Mouse (Mus musculus) neural tube, embryonic 11.5 days (tissue): ENCODE data around the gene Foxred1. TPM values are rescaled to one million over a fixed set of nuclear protein-coding genes. Genes with fewer than 3 reads are reported as not detected.

Experiments
- ATAC-seq: fragments of 200-750 bp; cut with Nextera tagmentation; 2 replicates; pipeline ENCODE4 v1.8.0; 2017; ENCODE audit warnings: moderate number of reproducible peaks, mild to moderate bottlenecking, moderate TSS enrichment, moderate library complexity; ENCODE audit not compliant: insufficient read depth, low FRiP score, low TSS enrichment
- DNase-seq: peaks from one replicate; pipeline ENCODE4 v3.0.0-alpha.2; 2015; ENCODE audit warnings: low spot score
- H3K27ac ChIP-seq: fragments of 300-500 bp; sonication (generic); 2 replicates; pipeline ENCODE4 v1.5.1; 2014; ENCODE audit warnings: low read depth, mild to moderate bottlenecking, low read length
- H3K27me3 ChIP-seq: fragments of 300-500 bp; sonication (generic); 2 replicates; pipeline ENCODE4 v1.6.1; 2014; ENCODE audit warnings: mild to moderate bottlenecking, low read length, mixed read lengths; ENCODE audit not compliant: control insufficient read depth, insufficient read depth
- H3K36me3 ChIP-seq: fragments of 300-500 bp; sonication (generic); 2 replicates; pipeline ENCODE4 v1.6.1; 2014; ENCODE audit warnings: mild to moderate bottlenecking, low read length, moderate library complexity, mixed read lengths; ENCODE audit not compliant: control insufficient read depth, insufficient read depth
- H3K4me1 ChIP-seq: fragments of 300-500 bp; sonication (generic); 2 replicates; pipeline ENCODE4 v1.6.1; 2014; ENCODE audit warnings: low read length, mixed read lengths; ENCODE audit not compliant: control insufficient read depth, insufficient read depth
- H3K4me2 ChIP-seq: fragments of 300-500 bp; sonication (generic); 2 replicates; pipeline ENCODE4 v1.6.1; 2014; ENCODE audit warnings: low read depth, mild to moderate bottlenecking, moderate library complexity
- H3K4me3 ChIP-seq: fragments of 300-500 bp; sonication (generic); 2 replicates; pipeline ENCODE4 v1.5.1; 2014; ENCODE audit warnings: low read depth, low read length
- H3K9ac ChIP-seq: fragments of 300-500 bp; sonication (generic); 2 replicates; pipeline ENCODE4 v1.6.1; 2014; ENCODE audit warnings: mild to moderate bottlenecking, low read length
- H3K9me3 ChIP-seq: fragments of 300-500 bp; sonication (generic); 2 replicates; pipeline ENCODE4 v1.6.1; 2016; ENCODE audit warnings: low read length; ENCODE audit not compliant: control insufficient read depth
- WGBS: fragments of 180-500 bp; shearing (Covaris S2); extraction: QIAGEN DNeasy Blood & Tissue Kit; methylation state at CpG from one replicate; pipeline ENCODE4 v1.1.7; 2014; 5-methylcytosine and 5-hydroxymethylcytosine counted together
- polyA plus RNA-seq: library from polyadenylated mRNA; unstranded; fragments of >200 nt; fragmentation: Nextera tagmentation; extraction: Ambion mirVana; gene quantifications from 2 replicates; pipeline ENCODE4 v1.2.1, GENCODE M21; 2014

Foxred1 gene
- polyA plus RNA-seq, 1 experiment from 2014 or later, result 35.6 TPM

DNA sequence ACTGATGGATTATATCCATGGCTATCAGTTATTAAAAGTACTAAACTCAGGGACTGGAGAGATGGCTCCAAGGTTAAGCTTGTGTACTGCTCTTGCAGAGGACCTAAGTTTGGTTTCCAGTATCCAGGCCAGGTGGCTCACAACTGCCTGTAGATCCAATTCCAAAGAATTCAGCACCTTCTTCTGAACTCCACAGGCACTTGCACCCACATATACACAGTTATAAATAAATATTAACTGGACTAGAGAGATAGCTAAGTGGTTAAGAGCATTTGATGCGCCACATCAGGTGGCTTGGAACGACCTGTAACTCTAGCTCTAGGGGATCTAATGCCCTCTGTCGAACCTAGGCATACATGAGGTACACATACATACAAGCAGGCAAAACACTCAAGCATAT, 17.8 kb upstream of the Foxred1 start:
- DNase-seq (no peak), ATAC-seq (no peak)
- Histone ChIP-seq H3K36me3 (0 out of 2 replicates have a peak, but pooled peaks cover 2% of the 10 kb centered on the region), H3K4me3 (no peak overlapping the region), H3K4me2 (no peak overlapping the region), H3K27ac (no peak overlapping the region), H3K9ac (no peak overlapping the region), H3K4me1 (no peaks in the 10 kb centered on the region), H3K27me3 (no peaks in the 10 kb centered on the region), H3K9me3 (no peaks in the 10 kb centered on the region)
- 87% methylated on average over 3 of the region's 3 CpGs for whole genome bisulfite sequencing

GRCm38 (mm10) chr9:35223466-35223865, 12.6 kb upstream of the Foxred1 start:
- H3K4me2 ChIP-seq, result no peak overlapping the region
- no peaks in the 10 kb centered on the region for H3K4me1 ChIP-seq
- H3K27ac ChIP-seq, result no peak overlapping the region
- 95% methylated on average over 3 of the region's 3 CpGs for WGBS
- H3K36me3 ChIP-seq, result peaks cover 7% of the 10 kb centered on the region
- H3K4me3 ChIP-seq, result no peak overlapping the region
- ATAC-seq (no peak), DNase-seq (no peak)
- no peaks in the 10 kb centered on the region for H3K27me3 ChIP-seq
- H3K9ac ChIP-seq, result no peak overlapping the region
- no peaks in the 10 kb centered on the region for H3K9me3 ChIP-seq

DNA sequence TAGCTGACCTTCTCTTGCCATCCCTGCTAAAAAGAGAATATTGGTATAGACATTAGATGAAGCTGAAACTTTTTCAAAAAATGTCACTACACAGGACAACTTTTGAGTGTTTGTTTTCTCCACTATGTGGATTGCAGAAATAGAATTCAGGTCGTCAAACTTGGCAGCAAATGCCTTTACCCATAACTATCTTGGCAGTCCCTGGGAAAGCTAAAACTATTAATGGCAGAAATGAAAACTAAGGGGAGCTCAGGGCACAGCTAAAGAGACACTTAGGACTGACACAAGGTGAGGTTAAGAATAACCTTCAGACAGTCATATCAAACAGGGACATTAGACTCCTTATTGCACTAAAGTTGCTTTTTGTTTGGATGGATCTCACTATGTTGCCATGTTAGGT, 7.1 kb upstream of the Foxred1 start:
- Histone ChIP-seq H3K36me3 (peaks cover 21% of the 10 kb centered on the region), H3K4me1 (no peaks in the 10 kb centered on the region), H3K27me3 (no peaks in the 10 kb centered on the region), H3K9ac (no peak overlapping the region), H3K27ac (no peak overlapping the region), H3K4me3 (no peak overlapping the region), H3K9me3 (no peaks in the 10 kb centered on the region), H3K4me2 (no peak overlapping the region)
- DNase-seq (no peak), ATAC-seq (no peak)
- 78% methylated on average over 1 of the region's 1 CpGs for WGBS

DNA sequence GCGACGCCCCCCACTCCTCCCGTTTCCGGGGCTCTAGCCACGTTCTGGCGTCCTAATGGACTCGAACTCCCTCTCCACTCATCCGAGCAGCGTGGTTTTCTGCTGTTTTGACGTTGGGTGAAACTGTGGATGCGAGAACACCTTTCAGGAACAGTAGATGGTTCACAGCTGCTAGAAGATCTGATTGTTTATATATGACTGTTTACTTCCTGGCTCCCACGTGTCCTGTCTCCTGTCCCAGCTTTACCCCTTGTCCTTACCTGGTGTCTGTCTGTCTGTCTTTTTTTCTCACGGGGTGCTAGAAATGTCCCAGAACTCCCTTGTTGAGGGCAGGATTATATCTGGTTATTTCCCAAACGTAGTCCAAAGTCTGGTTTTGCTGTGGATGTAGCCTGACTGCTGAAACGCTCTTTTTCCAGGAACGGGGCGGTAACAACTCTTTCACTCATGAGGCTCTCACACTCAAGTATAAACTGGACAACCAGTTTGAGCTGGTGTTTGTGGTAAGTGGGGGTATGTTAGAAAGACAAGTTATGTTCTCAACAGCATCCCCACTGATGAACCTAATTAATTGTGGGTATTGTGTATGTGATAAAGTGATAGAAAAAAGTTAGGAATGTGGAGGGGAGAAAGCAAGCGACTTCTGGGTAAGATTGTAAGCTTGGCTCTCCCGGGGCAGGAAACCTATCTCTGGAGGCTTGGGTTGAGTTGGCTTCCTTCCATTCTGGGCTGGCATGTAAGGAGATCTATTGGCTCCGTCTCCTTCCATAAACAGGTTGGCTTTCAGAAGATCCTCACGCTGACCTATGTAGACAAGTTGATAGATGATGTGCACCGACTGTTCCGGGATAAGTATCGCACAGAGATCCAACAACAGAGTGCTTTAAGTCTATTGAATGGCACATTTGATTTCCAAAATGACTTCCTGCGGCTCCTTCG, 987 bp upstream of the Foxred1 start:
- WGBS, result 37% methylated on average over 26 of the region's 26 CpGs
- ATAC-seq, result no peak
- H3K36me3 ChIP-seq, result peaks cover 20% of the 10 kb centered on the region

GRCm38 (mm10) chr9:35204421-35204820, 6.4 kb downstream of the Foxred1 start:
- ATAC-seq (no peak), DNase-seq (no peak)
- Histone ChIP-seq H3K4me1 (no peaks in the 10 kb centered on the region; the same call in 1 of the 2 replicates), H3K4me2 (no peak overlapping the region), H3K9me3 (no peaks in the 10 kb centered on the region), H3K27me3 (no peaks in the 10 kb centered on the region), H3K9ac (no peak overlapping the region), H3K4me3 (no peak overlapping the region), H3K27ac (no peak overlapping the region), H3K36me3 (peaks cover 8% of the 10 kb centered on the region)
- WGBS, result 96% methylated on average over 2 of the region's 2 CpGs

More for the DNA sequence above, 987 bp upstream of the Foxred1 start:
- H3K4me2 ChIP-seq, result peak overlapping the region; percentile 53
- H3K9me3 ChIP-seq, result no peaks in the 10 kb centered on the region
- H3K4me1 ChIP-seq, result 0 out of 2 replicates have a peak, but pooled peaks cover 4% of the 10 kb centered on the region
- peak; percentile 18 for DNase-seq
- H3K27me3 ChIP-seq, result no peaks in the 10 kb centered on the region
- peak overlapping the region; percentile 71 for H3K9ac ChIP-seq
- H3K4me3 ChIP-seq, result peak overlapping the region; percentile 72
- H3K27ac ChIP-seq, result no peak overlapping the region

- 76% methylated on average over 3 of the region's 3 CpGs for WGBS
- Histone ChIP-seq H3K27ac (no peak overlapping the region), H3K9ac (no peak overlapping the region)
Observed at GRCm38 (mm10) chr9:35203536-35203935, 7.3 kb downstream of the Foxred1 start.

GRCm38 (mm10) chr9:35200529-35201060, 10.3 kb downstream of the Foxred1 start:
- Histone ChIP-seq H3K36me3 (peaks cover 2% of the 10 kb centered on the region; the same call in 1 of the 2 replicates), H3K27me3 (no peaks in the 10 kb centered on the region), H3K9me3 (no peaks in the 10 kb centered on the region), H3K4me2 (peak overlapping the region; percentile 66), H3K27ac (no peak overlapping the region), H3K4me1 (no peaks in the 10 kb centered on the region; the same call in 1 of the 2 replicates), H3K4me3 (peak overlapping the region; percentile 63), H3K9ac (peak overlapping the region; percentile 84)
- ATAC-seq (no peak), DNase-seq (no peak)
- 67% methylated on average over 9 of the region's 9 CpGs for WGBS

More at GRCm38 (mm10) chr9:35203536-35203935, 7.3 kb downstream of the Foxred1 start:
- no peaks in the 10 kb centered on the region for H3K9me3 ChIP-seq
- DNase-seq (no peak), ATAC-seq (no peak)
- H3K4me1 ChIP-seq, result no peaks in the 10 kb centered on the region; the same call in 1 of the 2 replicates
- peaks cover 8% of the 10 kb centered on the region for H3K36me3 ChIP-seq
- H3K4me2 ChIP-seq, result no peak overlapping the region
- H3K27me3 ChIP-seq, result no peaks in the 10 kb centered on the region
- H3K4me3 ChIP-seq, result no peak overlapping the region

GRCm38 (mm10) chr9:35199772-35200471, 10.9 kb downstream of the Foxred1 start, which contains the start of the genes Srpr and Tirap:
TSS of gene Srpr (plus strand) at chr9:35200175.
TSS of gene Tirap (minus strand) at chr9:35200291.
- WGBS, result under 1% methylated on average over 26 of the region's 44 CpGs
- no peaks in the 10 kb centered on the region for H3K9me3 ChIP-seq
- no peaks in the 10 kb centered on the region; the same call in 1 of the 2 replicates for H3K4me1 ChIP-seq
- DNase-seq (peak; percentile 94), ATAC-seq (peak; percentile 96)
- peak within 1 kb of the TSS; percentile 63 for H3K4me3 ChIP-seq
- peak within 1 kb of the TSS; percentile 84 for H3K9ac ChIP-seq
- H3K27ac ChIP-seq, result peak within 1 kb of the TSS; percentile 29; the same call in 1 of the 2 replicates
- no peaks in the 10 kb centered on the region for H3K27me3 ChIP-seq
- H3K4me2 ChIP-seq, result peak within 1 kb of the TSS; percentile 66
- peaks cover 2% of the 10 kb centered on the region; the same call in 1 of the 2 replicates for H3K36me3 ChIP-seq
